Mouse (Mus musculus) urinary bladder, postnatal 36 days (tissue): ENCODE data around the gene Akr7a5.

ENCODE experiments used
- DNase-seq, 2 experiments: peaks; one replicate each; pipeline ENCODE4 v3.0.0; 2022; ENCODE audit warnings: low spot score in 2 of 2, mixed read lengths in 1 of 2

Akr7a5 gene

GRCm38 (mm10) chr4:139298671-139299366 is 11.7 kb upstream of the Akr7a5 start:
- DNase-seq = no peak

DNA sequence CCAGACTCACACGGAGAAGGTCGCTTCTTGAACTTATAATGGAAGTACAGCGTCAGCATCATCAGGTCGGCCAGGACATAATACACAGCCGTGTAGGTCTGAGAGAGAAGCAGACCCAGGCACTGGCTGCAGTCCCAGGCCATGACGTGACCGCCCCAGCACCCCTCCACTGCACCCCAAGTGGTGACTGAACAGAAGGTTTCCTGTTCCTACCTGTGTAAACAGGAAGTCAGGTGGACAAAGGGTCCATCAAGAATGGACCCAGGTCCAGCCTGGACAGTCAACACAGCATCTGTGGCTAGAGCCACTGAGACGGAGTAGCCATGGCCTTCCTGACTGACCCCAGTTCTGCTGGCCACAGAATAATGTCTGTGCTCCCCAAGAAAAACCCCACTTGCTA is 8.8 kb upstream of the Akr7a5 start:
- no peak for DNase-seq

GRCm38 (mm10) chr4:139302241-139302640 is 8.3 kb upstream of the Akr7a5 start:
- no peak for DNase-seq

- DNase-seq = no peak
Measured at GRCm38 (mm10) chr4:139305521-139305920, 5.0 kb upstream of the Akr7a5 start.

GRCm38 (mm10) chr4:139307916-139308315 is 2.6 kb upstream of the Akr7a5 start:
- DNase-seq = no peak

- DNase-seq = no peak
Measured at GRCm38 (mm10) chr4:139309651-139310050, 893 bp upstream of the Akr7a5 start.

DNA sequence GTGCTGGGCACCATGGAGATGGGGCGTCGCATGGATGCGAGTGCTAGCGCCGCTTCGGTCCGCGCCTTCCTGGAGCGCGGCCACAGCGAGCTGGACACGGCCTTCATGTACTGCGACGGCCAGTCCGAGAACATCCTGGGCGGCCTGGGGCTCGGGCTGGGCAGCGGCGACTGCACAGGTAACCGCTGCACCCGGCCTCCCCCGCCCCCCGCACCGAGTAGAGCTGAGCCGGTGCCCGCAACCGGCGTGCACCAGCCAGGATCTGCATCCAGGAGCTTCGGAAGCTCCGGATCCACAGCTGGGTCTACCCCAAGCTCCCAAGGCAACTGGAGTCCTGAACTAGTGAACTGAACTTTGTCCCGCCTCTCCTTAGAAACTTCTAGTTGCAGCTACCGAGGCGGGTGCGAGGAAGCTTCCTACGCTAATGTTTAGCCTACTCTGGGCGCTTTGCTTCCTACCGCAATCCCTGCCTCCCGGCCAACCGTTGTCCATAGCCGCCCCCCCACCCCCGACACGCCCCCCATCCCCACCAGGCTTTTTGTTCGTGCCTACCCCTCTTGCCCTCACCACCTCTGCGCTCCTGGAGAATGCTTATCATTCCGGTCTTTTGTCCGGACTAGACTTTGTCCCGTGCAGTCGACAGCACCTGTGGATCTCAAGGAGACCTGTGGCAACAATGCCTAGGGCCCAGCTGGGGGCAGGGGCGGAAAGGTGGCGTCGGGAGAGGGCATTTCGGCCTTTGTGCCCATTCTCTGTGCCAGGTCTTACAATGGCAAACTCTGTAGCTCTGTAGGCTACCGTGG is 556 bp downstream of the Akr7a5 start:
- DNase-seq = no peak

- DNase-seq = no peak
Measured at GRCm38 (mm10) chr4:139311707-139312106, 1.2 kb downstream of the Akr7a5 start.

GRCm38 (mm10) chr4:139312632-139313031 is 2.1 kb downstream of the Akr7a5 start:
- no peak for DNase-seq

DNA sequence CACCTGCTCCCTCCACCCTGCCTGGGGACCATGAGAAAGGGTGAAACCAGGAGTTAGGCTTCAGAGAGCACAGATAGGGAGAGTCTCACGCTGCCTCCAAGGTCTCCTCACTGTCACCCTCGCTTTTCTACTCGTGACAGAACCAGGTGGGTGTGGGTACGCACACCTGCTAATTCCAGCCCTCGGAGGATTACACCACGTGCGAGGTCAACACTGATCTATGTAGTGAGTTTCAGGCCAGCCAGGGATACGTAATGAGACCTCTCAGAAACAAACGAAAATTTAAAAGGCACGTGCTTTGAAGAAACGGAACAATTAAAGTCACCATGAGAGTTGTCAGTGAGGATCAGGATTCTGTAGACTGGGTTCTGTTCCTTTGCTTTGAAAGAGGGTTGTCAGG is 7.9 kb downstream of the Akr7a5 start:
- no peak for DNase-seq

GRCm38 (mm10) chr4:139319740-139320139 is 9.2 kb downstream of the Akr7a5 start:
- no peak for DNase-seq

DNA sequence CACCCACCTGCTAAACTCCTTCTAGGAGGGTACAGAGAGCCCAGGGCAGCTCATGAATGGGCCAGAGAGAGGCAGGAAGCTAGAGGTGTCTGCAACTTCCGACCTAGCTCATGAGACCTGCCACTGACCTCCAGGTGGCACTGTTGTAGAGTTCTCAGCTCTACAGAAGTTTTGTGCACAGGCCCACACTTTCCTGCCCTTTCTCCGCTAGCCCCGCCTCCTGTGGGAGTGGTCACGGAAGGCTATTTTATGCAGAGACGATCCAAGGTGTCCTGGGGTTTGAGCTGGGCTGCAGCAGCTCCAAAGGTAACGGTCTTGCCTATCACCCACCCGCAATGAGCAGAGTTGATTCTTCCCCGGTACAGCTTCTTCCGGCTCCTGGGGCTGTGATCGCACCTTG is 20.1 kb downstream of the Akr7a5 start:
- peak; percentile 60 to 75 for DNase-seq

DNA sequence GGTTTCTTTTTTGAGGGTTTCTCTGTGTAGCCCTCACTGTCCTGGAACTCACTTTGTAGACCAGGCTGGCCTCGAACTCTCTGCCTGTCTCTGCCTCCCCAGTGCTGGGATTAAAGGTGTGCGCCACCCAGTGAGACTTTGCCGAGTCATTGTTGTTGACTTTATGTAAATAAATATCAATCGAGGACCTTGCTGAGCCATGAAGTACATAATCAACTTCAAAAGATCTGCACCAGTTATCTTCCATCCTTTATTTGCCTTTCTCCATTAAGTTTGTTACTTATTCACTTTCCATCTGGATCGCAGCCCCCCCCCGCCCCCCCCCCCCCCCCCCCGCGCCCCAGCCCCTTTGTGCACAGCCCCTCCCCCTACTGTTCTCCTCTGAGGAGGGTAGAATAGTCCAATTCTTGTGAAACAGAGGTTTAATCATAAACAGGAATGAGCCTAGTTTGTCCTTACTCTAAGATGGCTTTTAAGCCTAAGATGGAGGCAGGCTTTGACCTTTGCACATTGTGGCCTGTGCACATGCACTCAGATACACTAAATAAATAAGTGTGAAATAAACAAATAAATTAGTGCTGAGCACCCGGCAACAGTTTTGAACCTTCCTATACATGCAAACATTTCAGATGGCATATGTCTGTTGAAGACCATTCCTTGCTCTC is 24.2 kb downstream of the Akr7a5 start:
- no peak for DNase-seq

GRCm38 (mm10) chr4:139335507-139335906 is 25.0 kb downstream of the Akr7a5 start:
- DNase-seq = no peak

DNA sequence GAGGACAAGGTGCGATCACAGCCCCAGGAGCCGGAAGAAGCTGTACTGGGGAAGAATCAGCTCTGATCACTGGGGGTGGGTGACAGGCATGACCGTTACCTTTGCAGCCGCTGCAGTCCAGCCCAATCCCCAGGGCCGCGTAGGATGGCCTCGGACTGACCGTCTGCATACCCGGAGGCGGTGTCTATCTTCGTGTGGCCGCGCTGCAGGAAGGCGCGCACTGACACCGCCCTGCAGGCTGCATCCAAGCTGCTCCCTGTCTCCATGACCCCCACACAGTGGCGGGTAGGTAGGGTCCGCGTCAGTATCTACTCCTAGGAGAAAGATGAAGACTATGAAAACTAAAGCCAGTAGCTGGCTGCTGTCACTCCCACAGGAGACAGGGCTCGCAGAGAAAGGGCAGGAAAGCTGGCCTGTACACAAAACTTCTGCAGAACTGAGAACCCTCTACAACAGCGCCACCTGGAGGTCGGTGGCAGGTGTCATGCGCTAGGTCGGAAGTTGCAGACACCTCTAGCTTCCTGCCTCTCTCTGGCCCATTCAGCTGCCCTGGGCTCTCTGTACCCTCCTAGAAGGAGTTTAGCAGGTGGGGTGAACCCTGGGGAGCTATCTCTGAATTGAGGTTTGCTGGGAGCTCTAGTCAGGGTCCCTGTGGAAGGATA is 26.4 kb downstream of the Akr7a5 start:
- DNase-seq = peak; percentile 71 to 79

DNA sequence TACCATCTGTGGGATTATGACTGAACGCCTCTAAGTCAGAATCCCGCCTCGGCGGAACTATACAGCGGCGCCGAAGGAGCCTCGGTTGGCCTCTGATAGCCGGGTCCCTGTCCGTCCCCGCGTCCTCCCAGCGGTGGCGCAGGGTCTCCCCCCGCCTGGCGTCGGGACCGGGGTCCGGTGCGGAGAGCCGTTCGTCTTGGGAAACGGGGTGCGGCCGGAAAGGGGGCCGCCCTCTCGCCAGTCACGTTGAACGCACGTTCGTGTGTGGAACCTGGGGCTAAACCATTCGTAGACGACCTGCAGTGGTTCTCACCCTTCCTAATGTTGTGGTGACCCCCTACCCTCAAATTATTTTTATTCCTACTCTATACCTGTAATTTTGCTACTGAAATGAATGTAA is 27.6 kb downstream of the Akr7a5 start:
- DNase-seq = no peak

DNA sequence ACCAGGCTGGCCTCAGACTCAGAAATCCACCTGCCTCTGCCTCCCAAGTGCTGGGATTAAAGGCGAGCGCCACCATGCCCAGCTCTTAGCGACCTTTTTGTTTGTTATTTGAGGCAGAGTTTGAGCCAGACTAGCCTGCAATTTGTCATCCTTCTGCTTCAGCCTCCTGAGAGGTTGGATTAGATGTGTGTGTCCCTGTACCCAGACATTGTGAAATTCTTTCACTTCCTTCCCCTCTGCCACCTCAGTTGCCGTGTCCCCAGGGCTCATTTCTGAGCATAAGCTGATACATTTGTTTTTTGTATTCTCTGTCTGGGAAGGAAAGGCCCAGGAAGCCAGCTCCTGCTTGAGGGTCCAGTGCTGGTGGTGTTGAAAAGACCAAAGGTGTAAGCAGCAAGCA is 30.3 kb downstream of the Akr7a5 start:
- DNase-seq = no peak

DNA sequence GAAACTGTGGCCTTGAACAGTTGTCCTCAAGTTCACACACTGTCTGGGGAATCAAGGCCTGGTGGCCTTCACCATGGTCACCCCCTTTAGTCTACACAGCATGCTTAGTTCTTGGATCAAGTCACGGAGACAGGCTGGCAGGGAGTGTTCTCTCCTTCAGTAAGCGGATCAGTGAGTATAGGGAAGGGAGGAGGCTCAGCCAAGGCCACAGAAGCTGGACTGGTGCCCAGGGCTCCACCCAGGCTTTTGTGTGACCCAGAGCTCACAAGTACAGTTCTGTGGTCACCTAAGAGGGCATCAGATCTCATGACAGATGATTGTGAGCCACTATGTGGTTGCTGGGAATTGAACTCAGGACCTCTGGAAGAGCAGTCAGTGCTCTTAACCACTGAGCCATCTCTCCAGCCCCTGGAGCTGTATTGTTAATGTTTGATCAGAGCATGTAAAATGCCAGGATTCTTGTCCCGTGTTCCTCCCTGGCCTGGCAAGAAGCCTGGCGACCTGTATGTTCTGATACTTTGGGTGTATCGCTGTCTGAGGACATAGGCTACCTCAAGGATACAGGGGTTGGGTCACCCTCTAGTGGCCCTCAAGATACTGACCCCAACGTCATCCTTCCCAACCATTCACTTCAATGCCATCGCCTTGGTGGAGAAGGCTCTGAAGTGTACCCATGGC is 31.2 kb downstream of the Akr7a5 start:
- DNase-seq = no peak

- DNase-seq = no peak
Measured at GRCm38 (mm10) chr4:139343718-139344117, 33.2 kb downstream of the Akr7a5 start.

DNA sequence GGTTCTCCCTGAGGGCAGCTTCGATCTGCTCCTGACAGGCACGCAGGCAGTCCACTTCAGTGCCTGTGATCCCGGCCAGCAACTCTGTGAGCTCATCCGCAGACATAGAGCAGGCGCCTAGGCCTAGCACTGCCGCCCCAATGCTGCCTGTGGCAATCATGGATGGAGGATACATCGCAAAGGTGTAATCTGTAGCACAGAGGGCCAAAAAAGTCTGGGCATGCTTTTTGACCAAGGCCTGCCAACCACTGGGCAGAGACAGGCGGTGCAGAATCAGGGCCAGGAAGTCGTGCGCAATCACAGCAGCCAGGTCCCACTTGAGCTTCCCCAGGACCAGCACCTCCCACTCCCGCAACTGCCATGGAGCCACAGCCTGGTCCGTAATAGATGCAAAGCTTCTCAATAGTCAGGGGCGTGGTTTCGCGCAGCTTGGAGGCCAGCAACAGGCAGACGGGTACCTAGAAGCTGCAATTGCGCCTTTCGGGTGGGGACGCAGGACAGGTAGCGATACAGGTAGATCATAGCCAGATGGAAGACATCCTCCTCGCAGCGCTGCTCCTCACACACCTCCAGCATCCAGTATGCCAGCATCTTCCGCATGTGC is 35.0 kb downstream of the Akr7a5 start:
- no peak for DNase-seq
